Mouse (Mus musculus) C2C12 (cell line): ENCODE measurements around the gene Phactr1. TPM values are rescaled to one million over a fixed set of nuclear protein-coding genes. Genes with fewer than 3 reads are reported as not detected.

ENCODE experiments used
- H3K27me3 ChIP-seq: one replicate; pipeline ENCODE4 v1.6.1; 2011; ENCODE audit not compliant: control insufficient read depth, insufficient read depth, insufficient read length
- H3K36me3 ChIP-seq: one replicate; pipeline ENCODE4 v1.6.1; 2011; ENCODE audit not compliant: control insufficient read depth, insufficient read depth
- H3K4me3 ChIP-seq: one replicate; pipeline ENCODE4 v1.5.1; 2011; ENCODE audit warnings: mild to moderate bottlenecking, control low read depth; ENCODE audit not compliant: poor library complexity, insufficient read depth, severe bottlenecking
- H3K79me2 ChIP-seq: one replicate; pipeline ENCODE4 v1.6.1; 2011; ENCODE audit not compliant: control insufficient read depth, insufficient read depth
- H3K79me3 ChIP-seq: one replicate; pipeline ENCODE4 v1.6.1; 2011; ENCODE audit warnings: low read depth, control low read depth
- H3ac ChIP-seq: one replicate; pipeline ENCODE3; 2011; ENCODE audit warnings: low read depth; ENCODE audit not compliant: control insufficient read depth, insufficient read length
- CEBPB ChIP-seq: IDR thresholded peaks from one replicate; pipeline ENCODE4 v1.6.1; 2011; ENCODE audit warnings: low read depth, mild to moderate bottlenecking, control low read depth, moderate library complexity
- CTCF ChIP-seq: IDR thresholded peaks from one replicate; pipeline ENCODE4 v1.5.1; 2011; ENCODE audit not compliant: control insufficient read depth, insufficient read depth, insufficient read length
- FOSL1 ChIP-seq: IDR thresholded peaks from one replicate; pipeline ENCODE4 v1.8.0; 2011; ENCODE audit warnings: mild to moderate bottlenecking, low read length; ENCODE audit not compliant: poor library complexity, insufficient read depth, severe bottlenecking
- MAX ChIP-seq: IDR thresholded peaks from one replicate; pipeline ENCODE4 v1.6.1; 2011; ENCODE audit warnings: mild to moderate bottlenecking, control low read depth
- MYOD1 ChIP-seq: IDR thresholded peaks from one replicate; pipeline ENCODE4 v1.6.1; 2011; ENCODE audit warnings: low read depth; ENCODE audit not compliant: control insufficient read depth, insufficient read length
- MYOG ChIP-seq: IDR thresholded peaks from one replicate; pipeline ENCODE4 v1.6.1; 2011; ENCODE audit not compliant: control insufficient read depth, insufficient read length; ENCODE audit errors: extremely low read depth
- USF1 ChIP-seq: IDR thresholded peaks from one replicate; pipeline ENCODE4 v1.6.1; 2011; ENCODE audit warnings: low read depth, mild to moderate bottlenecking, control low read depth, moderate library complexity
- polyA plus RNA-seq: library from polyadenylated mRNA; unstranded; fragments of >200 nt; fragmentation: generic; extraction: Trizol; gene quantifications from one replicate; pipeline ENCODE4 v1.2.1, GENCODE M21; 2012; ENCODE audit warnings: missing spikeins

Phactr1 gene
- polyA plus RNA-seq, 1 experiment = 0.05 TPM

GRCm38 (mm10) chr13:42853900-42854595 lies 173.6 kb downstream of the Phactr1 start:
- TF ChIP-seq MYOD1 (no peak), CTCF (no peak)

GRCm38 (mm10) chr13:42866162-42866941 lies 185.9 kb downstream of the Phactr1 start:
- no peak overlapping the region for H3K4me3 ChIP-seq
- H3K79me2 ChIP-seq = no peaks in the 10 kb centered on the region
- H3ac ChIP-seq = peak overlapping the region; percentile 49
- no peaks in the 10 kb centered on the region for H3K36me3 ChIP-seq
- H3K79me3 ChIP-seq = no peaks in the 10 kb centered on the region
- H3K27me3 ChIP-seq = peaks cover 7% of the 10 kb centered on the region
- TF ChIP-seq MYOD1 (no peak), CTCF (no peak), MAX (no peak), MYOG (no peak), USF1 (no peak), FOSL1 (no peak), CEBPB (no peak)

More at GRCm38 (mm10) chr13:42853900-42854595, 173.6 kb downstream of the Phactr1 start:
- Histone ChIP-seq H3K36me3 (no peaks in the 10 kb centered on the region), H3K79me2 (no peaks in the 10 kb centered on the region), H3K79me3 (no peaks in the 10 kb centered on the region), H3K4me3 (no peak overlapping the region), H3K27me3 (no peaks in the 10 kb centered on the region), H3ac (no peak overlapping the region)

GRCm38 (mm10) chr13:42867026-42867425 lies 186.6 kb downstream of the Phactr1 start:
- H3K27me3 ChIP-seq = peaks cover 7% of the 10 kb centered on the region
- TF ChIP-seq FOSL1 = no peak
- TF ChIP-seq CEBPB = no peak
- TF ChIP-seq MYOG = no peak
- no peak for TF ChIP-seq USF1
- TF ChIP-seq MAX = no peak
- no peak for TF ChIP-seq CTCF
- TF ChIP-seq MYOD1 = no peak
- H3K4me3 ChIP-seq = no peak overlapping the region
- H3K79me3 ChIP-seq = no peaks in the 10 kb centered on the region
- H3K79me2 ChIP-seq = no peaks in the 10 kb centered on the region
- no peaks in the 10 kb centered on the region for H3K36me3 ChIP-seq
- no peak overlapping the region for H3ac ChIP-seq

GRCm38 (mm10) chr13:42872125-42872524 lies 191.7 kb downstream of the Phactr1 start:
- no peak overlapping the region for H3K4me3 ChIP-seq
- peaks cover 14% of the 10 kb centered on the region for H3K27me3 ChIP-seq
- H3K79me2 ChIP-seq = no peaks in the 10 kb centered on the region
- H3K79me3 ChIP-seq = no peaks in the 10 kb centered on the region
- no peaks in the 10 kb centered on the region for H3K36me3 ChIP-seq
- no peak overlapping the region for H3ac ChIP-seq
- TF ChIP-seq MAX = no peak
- TF ChIP-seq USF1 = no peak
- TF ChIP-seq MYOD1 = no peak
- TF ChIP-seq MYOG = no peak
- no peak for TF ChIP-seq FOSL1
- no peak for TF ChIP-seq CTCF
- no peak for TF ChIP-seq CEBPB

GRCm38 (mm10) chr13:42878346-42878745 lies 197.9 kb downstream of the Phactr1 start:
- TF ChIP-seq CTCF (no peak), MYOG (no peak), USF1 (no peak), MYOD1 (no peak), FOSL1 (no peak), MAX (no peak), CEBPB (no peak)
- H3K36me3 ChIP-seq = no peaks in the 10 kb centered on the region
- H3K79me2 ChIP-seq = no peaks in the 10 kb centered on the region

GRCm38 (mm10) chr13:42884033-42884724 lies 203.8 kb downstream of the Phactr1 start:
- H3K4me3 ChIP-seq = no peak overlapping the region
- TF ChIP-seq FOSL1 (no peak), MYOD1 (no peak), CEBPB (no peak), CTCF (no peak), USF1 (no peak), MYOG (no peak), MAX (no peak)

More at GRCm38 (mm10) chr13:42878346-42878745, 197.9 kb downstream of the Phactr1 start:
- peaks cover 14% of the 10 kb centered on the region for H3K27me3 ChIP-seq
- no peak overlapping the region for H3K4me3 ChIP-seq
- H3K79me3 ChIP-seq = no peaks in the 10 kb centered on the region
- H3ac ChIP-seq = no peak overlapping the region

More at GRCm38 (mm10) chr13:42884033-42884724, 203.8 kb downstream of the Phactr1 start:
- no peaks in the 10 kb centered on the region for H3K79me2 ChIP-seq
- no peaks in the 10 kb centered on the region for H3K36me3 ChIP-seq
- H3ac ChIP-seq = no peak overlapping the region
- no peaks in the 10 kb centered on the region for H3K27me3 ChIP-seq
- no peaks in the 10 kb centered on the region for H3K79me3 ChIP-seq
